Mouse (Mus musculus) forebrain, embryonic 16.5 days (tissue): Measurements from ENCODE around the gene Cnst. TPM values are rescaled to one million over a fixed set of nuclear protein-coding genes. Genes with fewer than 3 reads are reported as not detected.

ENCODE experiments used
- ATAC-seq: fragments of 200-750 bp; cut with Nextera tagmentation; 2 replicates; pipeline ENCODE4 v1.8.0; 2017; ENCODE audit warnings: mild to moderate bottlenecking, moderate library complexity
- H3K27ac ChIP-seq: fragments of 300-500 bp; sonication (generic); 2 replicates; pipeline ENCODE4 v1.5.1; 2014; ENCODE audit warnings: low read length, control low read depth
- H3K27me3 ChIP-seq: fragments of 300-500 bp; sonication (generic); replicated peaks from 2 replicates; pipeline ENCODE4 v1.6.1; 2014; ENCODE audit warnings: low read length; ENCODE audit not compliant: control insufficient read depth, insufficient read depth
- H3K36me3 ChIP-seq: fragments of 300-500 bp; sonication (generic); 2 replicates; pipeline ENCODE4 v1.6.1; 2014; ENCODE audit not compliant: control insufficient read depth, insufficient read depth
- H3K4me1 ChIP-seq: fragments of 300-500 bp; sonication (generic); replicated peaks from 2 replicates; pipeline ENCODE4 v1.6.1; 2014; ENCODE audit warnings: low read length; ENCODE audit not compliant: control insufficient read depth, insufficient read depth
- H3K4me2 ChIP-seq: fragments of 300-500 bp; sonication (generic); 2 replicates; pipeline ENCODE4 v1.6.1; 2014; ENCODE audit warnings: mild to moderate bottlenecking, low read length, control low read depth
- H3K4me3 ChIP-seq: fragments of 300-500 bp; sonication (generic); replicated peaks from 2 replicates; pipeline ENCODE4 v1.5.1; 2014; ENCODE audit warnings: mild to moderate bottlenecking, low read length, control low read depth
- H3K9ac ChIP-seq: fragments of 300-500 bp; sonication (generic); replicated peaks from 2 replicates; pipeline ENCODE4 v1.6.1; 2014; ENCODE audit warnings: low read depth, low read length, control low read depth
- H3K9me3 ChIP-seq: fragments of 300-500 bp; sonication (generic); 2 replicates; pipeline ENCODE4 v1.6.1; 2016; ENCODE audit warnings: low read length; ENCODE audit not compliant: control insufficient read depth
- WGBS: fragments of 180-500 bp; shearing (Covaris S2); extraction: QIAGEN DNeasy Blood & Tissue Kit; methylation state at CpG from one replicate; pipeline ENCODE4 v1.1.7; 2014; 5-methylcytosine and 5-hydroxymethylcytosine counted together
- polyA plus RNA-seq: library from polyadenylated mRNA; unstranded; fragments of >200 nt; fragmentation: Nextera tagmentation; extraction: Ambion mirVana; gene quantifications from 2 replicates; pipeline ENCODE4 v1.2.1, GENCODE M21; 2015

Cnst gene
- polyA plus RNA-seq, 1 experiment from 2014 or later = 32.4 TPM

- Histone ChIP-seq H3K27me3 (no peaks in the 10 kb centered on the region), H3K4me1 (no peaks in the 10 kb centered on the region), H3K4me3 (no peak overlapping the region), H3K4me2 (no peak overlapping the region), H3K27ac (no peak overlapping the region), H3K9ac (no peak overlapping the region), H3K36me3 (peaks cover 6% of the 10 kb centered on the region), H3K9me3 (no peaks in the 10 kb centered on the region)
- 60% methylated on average over 4 of the region's 4 CpGs for WGBS
- ATAC-seq = 0 out of 2 replicates have a peak, but pooled peaks have one; percentile 24
Measured at GRCm38 (mm10) chr1:179623657-179624056, 77.5 kb downstream of the Cnst start.

- no peak overlapping the region for H3K9ac ChIP-seq
- no peak for ATAC-seq
- no peaks in the 10 kb centered on the region for H3K4me1 ChIP-seq
- 72% methylated on average over 4 of the region's 4 CpGs for WGBS
- no peaks in the 10 kb centered on the region for H3K27me3 ChIP-seq
- H3K4me3 ChIP-seq = no peak overlapping the region
- peaks cover 6% of the 10 kb centered on the region for H3K36me3 ChIP-seq
- no peaks in the 10 kb centered on the region for H3K9me3 ChIP-seq
- no peak overlapping the region for H3K27ac ChIP-seq
- no peak overlapping the region for H3K4me2 ChIP-seq
Measured at GRCm38 (mm10) chr1:179624354-179624753, 78.2 kb downstream of the Cnst start.

- Histone ChIP-seq H3K9ac (no peak overlapping the region), H3K4me2 (no peak overlapping the region), H3K4me1 (no peaks in the 10 kb centered on the region), H3K4me3 (no peak overlapping the region), H3K27ac (no peak overlapping the region), H3K9me3 (no peaks in the 10 kb centered on the region), H3K36me3 (peaks cover 6% of the 10 kb centered on the region), H3K27me3 (no peaks in the 10 kb centered on the region)
- 91% methylated on average over 4 of the region's 4 CpGs for WGBS
- ATAC-seq = no peak
Measured at GRCm38 (mm10) chr1:179627855-179628254, 81.7 kb downstream of the Cnst start.

GRCm38 (mm10) chr1:179628438-179629106 lies 82.4 kb downstream of the Cnst start:
- Histone ChIP-seq H3K27ac (no peak overlapping the region), H3K27me3 (no peaks in the 10 kb centered on the region), H3K36me3 (peaks cover 4% of the 10 kb centered on the region), H3K4me1 (no peaks in the 10 kb centered on the region), H3K4me3 (no peak overlapping the region), H3K9ac (no peak overlapping the region), H3K4me2 (no peak overlapping the region), H3K9me3 (no peaks in the 10 kb centered on the region)
- 66% methylated on average over 8 of the region's 8 CpGs for WGBS
- no peak for ATAC-seq

DNA sequence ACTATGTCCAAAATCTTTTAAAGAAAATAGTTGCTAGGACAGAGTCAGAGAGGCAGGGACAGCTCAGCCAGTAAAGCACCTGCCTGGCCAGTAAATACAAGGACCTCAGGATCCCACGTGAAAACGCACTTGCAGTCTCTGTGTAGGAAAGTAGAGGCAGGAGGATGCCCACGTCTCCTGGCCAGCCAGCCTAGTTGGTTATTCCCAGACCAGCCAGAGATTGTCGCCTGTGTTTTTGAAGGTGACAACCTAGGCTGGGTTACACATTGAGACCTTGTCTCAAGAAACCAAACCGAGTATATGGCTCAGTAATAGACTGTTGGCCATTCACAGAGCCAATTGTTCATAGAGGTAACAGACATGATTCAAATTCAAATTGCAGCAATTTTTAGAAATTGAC lies 83.1 kb downstream of the Cnst start:
- Histone ChIP-seq H3K4me1 (no peaks in the 10 kb centered on the region), H3K4me3 (no peak overlapping the region), H3K9ac (no peak overlapping the region), H3K4me2 (no peak overlapping the region), H3K27ac (no peak overlapping the region), H3K36me3 (peaks cover 4% of the 10 kb centered on the region), H3K9me3 (no peaks in the 10 kb centered on the region), H3K27me3 (no peaks in the 10 kb centered on the region)
- WGBS = 67% methylated on average over 5 of the region's 5 CpGs
- ATAC-seq = no peak

- WGBS = 83% methylated on average over 11 of the region's 11 CpGs
- no peak overlapping the region for H3K4me3 ChIP-seq
- no peak overlapping the region for H3K27ac ChIP-seq
- H3K9ac ChIP-seq = no peak overlapping the region
- H3K4me2 ChIP-seq = no peak overlapping the region
- no peaks in the 10 kb centered on the region for H3K4me1 ChIP-seq
- H3K27me3 ChIP-seq = no peaks in the 10 kb centered on the region
- no peaks in the 10 kb centered on the region for H3K36me3 ChIP-seq
- H3K9me3 ChIP-seq = no peaks in the 10 kb centered on the region
- no peak for ATAC-seq
Measured at GRCm38 (mm10) chr1:179632746-179633413, 86.7 kb downstream of the Cnst start.

GRCm38 (mm10) chr1:179633414-179633752 lies 87.2 kb downstream of the Cnst start:
- Histone ChIP-seq H3K4me2 (no peak overlapping the region), H3K9ac (no peak overlapping the region), H3K27ac (no peak overlapping the region), H3K4me3 (no peak overlapping the region), H3K4me1 (no peaks in the 10 kb centered on the region), H3K36me3 (no peaks in the 10 kb centered on the region), H3K27me3 (no peaks in the 10 kb centered on the region), H3K9me3 (no peaks in the 10 kb centered on the region)
- 33% methylated on average over 1 of the region's 1 CpGs for WGBS
- ATAC-seq = no peak

DNA sequence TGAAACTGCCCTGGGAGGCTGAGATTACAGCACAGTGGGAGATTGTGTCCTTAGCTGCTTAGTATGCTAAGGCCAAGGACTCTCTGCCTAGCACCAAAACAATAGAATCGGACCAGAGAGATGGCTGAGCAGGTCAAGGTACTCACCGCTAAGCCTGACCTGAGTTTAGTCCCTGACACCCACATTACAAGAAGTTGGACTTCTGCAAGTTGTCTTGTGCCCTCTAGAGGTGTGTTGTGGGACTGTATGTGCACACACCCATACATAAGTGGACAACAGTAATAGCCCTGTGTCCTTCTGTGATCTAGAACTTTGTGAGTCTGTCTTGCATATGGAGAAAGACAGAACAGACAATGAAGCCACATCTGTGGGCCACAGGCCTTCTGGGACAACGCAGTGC lies 88.0 kb downstream of the Cnst start:
- WGBS = 91% methylated on average over 3 of the region's 3 CpGs
- no peak overlapping the region for H3K4me3 ChIP-seq
- no peak overlapping the region for H3K4me2 ChIP-seq
- no peaks in the 10 kb centered on the region for H3K27me3 ChIP-seq
- H3K4me1 ChIP-seq = no peaks in the 10 kb centered on the region
- no peaks in the 10 kb centered on the region for H3K36me3 ChIP-seq
- H3K9me3 ChIP-seq = no peaks in the 10 kb centered on the region
- no peak overlapping the region for H3K9ac ChIP-seq
- ATAC-seq = no peak
- H3K27ac ChIP-seq = no peak overlapping the region

DNA sequence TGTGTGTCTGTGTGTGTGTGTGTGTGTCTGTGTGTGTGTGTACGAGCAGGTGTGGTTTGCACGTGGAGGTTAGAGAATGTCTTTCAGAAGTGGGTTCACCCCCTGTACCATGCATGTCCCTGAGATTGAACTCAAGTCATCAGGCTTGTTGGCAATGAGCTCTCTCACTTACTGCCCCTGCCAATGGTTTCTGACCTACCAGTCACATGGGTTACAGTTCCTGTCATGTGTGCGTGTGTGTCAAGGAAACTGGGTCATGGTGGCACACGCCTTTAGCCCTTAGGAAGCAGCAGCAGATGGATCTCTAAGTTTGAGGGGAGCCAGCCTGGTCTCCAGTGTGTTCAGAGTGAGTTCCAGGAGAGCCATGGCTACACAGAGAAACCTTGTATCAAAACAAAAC lies 96.6 kb downstream of the Cnst start:
- Histone ChIP-seq H3K36me3 (no peaks in the 10 kb centered on the region), H3K9me3 (no peaks in the 10 kb centered on the region), H3K4me2 (no peak overlapping the region), H3K27me3 (no peaks in the 10 kb centered on the region), H3K4me1 (peaks cover 9% of the 10 kb centered on the region), H3K27ac (no peak overlapping the region), H3K4me3 (no peak overlapping the region), H3K9ac (no peak overlapping the region)
- no peak for ATAC-seq
- 93% methylated on average over 4 of the region's 4 CpGs for WGBS
